Mouse (Mus musculus) MEL (cell line): ENCODE results near the gene Pck1. TPM values are rescaled to one million over a fixed set of nuclear protein-coding genes. Genes with fewer than 3 reads are reported as not detected.

Experiments
- DNase-seq: peaks from one replicate; pipeline ENCODE4 v3.0.0; 2011; ENCODE audit warnings: low read depth, low spot score
- H3K27ac ChIP-seq: 2 replicates; pipeline ENCODE4 v1.5.1; 2012; ENCODE audit warnings: low read depth, mild to moderate bottlenecking, control low read depth, low read length, moderate library complexity; ENCODE audit not compliant: control insufficient read depth
- H3K27me3 ChIP-seq, 2 experiments: fragments of 150-350 bp in 1 of 2; sonication (generic) in 1 of 2; 2 replicates each; pipeline ENCODE4 v1.6.1; 2012; ENCODE audit warnings: low read length in 2 of 2, mild to moderate bottlenecking in 2 of 2, improper control_type of control experiment in 1 of 2, moderate library complexity in 1 of 2; ENCODE audit not compliant: insufficient read depth in 2 of 2, control insufficient read depth in 1 of 2
- H3K36me3 ChIP-seq, 2 experiments: 2 replicates each; pipeline ENCODE4 v1.6.1; 2012 to 2014; ENCODE audit warnings: low read length in 2 of 2, improper control_type of control experiment in 1 of 2, inconsistent platforms in 1 of 2, mild to moderate bottlenecking in 1 of 2; ENCODE audit not compliant: insufficient read depth in 2 of 2, control insufficient read depth in 1 of 2
- H3K4me1 ChIP-seq, 2 experiments: fragments of 150-350 bp in 1 of 2; sonication (generic) in 1 of 2; 2 replicates each; pipeline ENCODE4 v1.6.1; 2012; ENCODE audit warnings: low read length in 2 of 2, improper control_type of control experiment in 1 of 2, mild to moderate bottlenecking in 1 of 2; ENCODE audit not compliant: insufficient read depth in 2 of 2, control insufficient read depth in 1 of 2
- H3K4me3 ChIP-seq, 2 experiments: fragments of 150-350 bp in 1 of 2; sonication (generic) in 1 of 2; 2 replicates each; pipeline ENCODE4 v1.5.1; 2012; ENCODE audit warnings: low read depth in 2 of 2, low read length in 2 of 2, mild to moderate bottlenecking in 2 of 2, moderate library complexity in 2 of 2, control low read depth in 1 of 2, improper control_type of control experiment in 1 of 2; ENCODE audit not compliant: control insufficient read depth in 1 of 2, insufficient read depth in 1 of 2
- H3K79me2 ChIP-seq: 2 replicates; pipeline ENCODE4 v1.6.1; 2012; ENCODE audit warnings: mild to moderate bottlenecking, low read length, moderate library complexity; ENCODE audit not compliant: control insufficient read depth, poor library complexity, insufficient read depth
- H3K9ac ChIP-seq: 2 replicates; pipeline ENCODE4 v1.6.1; 2012; ENCODE audit warnings: low read depth, mild to moderate bottlenecking, control low read depth, low read length, moderate library complexity; ENCODE audit not compliant: control insufficient read depth, poor library complexity, severe bottlenecking
- H3K9me3 ChIP-seq: fragments of 150-350 bp; sonication (generic); replicated peaks from 2 replicates; pipeline ENCODE4 v1.6.1; 2012; ENCODE audit warnings: mild to moderate bottlenecking, low read length, improper control_type of control experiment, moderate library complexity; ENCODE audit not compliant: insufficient read depth
- CHD1 ChIP-seq: IDR thresholded peaks from 2 replicates; pipeline ENCODE4 v1.6.1; 2012; ENCODE audit warnings: low read depth, mild to moderate bottlenecking, inconsistent platforms, low read length, improper control_type of control experiment
- ELF1 ChIP-seq: IDR thresholded peaks from 2 replicates; pipeline ENCODE4 v1.6.1; 2014; ENCODE audit warnings: low read depth, mild to moderate bottlenecking, inconsistent platforms, low read length, improper control_type of control experiment, moderate library complexity
- EP300 ChIP-seq, 2 experiments: IDR thresholded peaks; 2 replicates each; pipeline ENCODE4 v1.6.1; 2011; ENCODE audit warnings: improper control_type of control experiment in 2 of 2, low read length in 2 of 2, low read depth in 1 of 2, mild to moderate bottlenecking in 1 of 2
- ETS1 ChIP-seq: IDR thresholded peaks from 2 replicates; pipeline ENCODE4 v1.6.1; 2012; ENCODE audit warnings: low read depth, mild to moderate bottlenecking, inconsistent platforms, low read length, improper control_type of control experiment, moderate library complexity
- JUND ChIP-seq: IDR thresholded peaks from 2 replicates; pipeline ENCODE4 v1.6.1; 2011; ENCODE audit warnings: low read depth, mild to moderate bottlenecking, improper control_type of control experiment, low read length
- MAFK ChIP-seq: IDR thresholded peaks from 2 replicates; pipeline ENCODE4 v1.6.1; 2011; ENCODE audit warnings: low read depth, mild to moderate bottlenecking, low read length, improper control_type of control experiment, borderline replicate concordance
- MAZ ChIP-seq: IDR thresholded peaks from 2 replicates; pipeline ENCODE4 v1.6.1; 2012; ENCODE audit warnings: low read depth, mild to moderate bottlenecking, inconsistent platforms, low read length, improper control_type of control experiment
- POLR2A ChIP-seq, 2 experiments: IDR thresholded peaks; 2 replicates each; pipeline ENCODE4 v1.6.1; 2011 to 2012; ENCODE audit warnings: low read length in 2 of 2, mild to moderate bottlenecking in 2 of 2, control low read depth in 1 of 2, improper control_type of control experiment in 1 of 2, low read depth in 1 of 2, moderate library complexity in 1 of 2; ENCODE audit not compliant: control insufficient read depth in 1 of 2, insufficient read depth in 1 of 2, poor library complexity in 1 of 2
- POLR2AphosphoS2 ChIP-seq: IDR thresholded peaks from 2 replicates; pipeline ENCODE4 v1.6.1; 2011; ENCODE audit warnings: low read length, improper control_type of control experiment
- POLR2AphosphoS5 ChIP-seq: IDR thresholded peaks from 2 replicates; pipeline ENCODE4 v1.6.1; 2012; ENCODE audit warnings: low read depth, borderline replicate concordance, mild to moderate bottlenecking, inconsistent platforms, low read length, moderate library complexity, mixed read lengths
- SIN3A ChIP-seq: IDR thresholded peaks from 2 replicates; pipeline ENCODE4 v1.6.1; 2012; ENCODE audit warnings: low read length, improper control_type of control experiment, inconsistent platforms
- USF1 ChIP-seq: IDR thresholded peaks from 2 replicates; pipeline ENCODE4 v1.6.1; 2014; ENCODE audit warnings: low read depth, mild to moderate bottlenecking, inconsistent platforms, low read length, improper control_type of control experiment, moderate library complexity
- ZNF384 ChIP-seq: IDR thresholded peaks from 2 replicates; pipeline ENCODE4 v1.6.1; 2012; ENCODE audit warnings: low read depth, mild to moderate bottlenecking, inconsistent platforms, low read length, improper control_type of control experiment
- polyA plus RNA-seq, 2 experiments: library from polyadenylated mRNA; stranded (reverse) in 1 of 2; unstranded in 1 of 2; fragments of >175 nt in 1 of 2; fragments of >200 nt in 1 of 2; gene quantifications; 2 replicates each; pipeline versions ENCODE4 v1.2.1 to v1.2.4; 2012; ENCODE audit warnings: low replicate concordance in 2 of 2, low read depth in 1 of 2; ENCODE audit not compliant: insufficient read length in 2 of 2, insufficient read depth in 1 of 2, missing spikeins in 1 of 2
- total RNA-seq: library from RNA; depleted of rRNA; stranded (reverse); fragments of 300-350 nt; gene quantifications from 2 replicates; pipeline ENCODE4 v1.2.3, GENCODE M21; 2012

Pck1 gene
- total and polyA plus RNA-seq, 3 experiments: not detected

- no peaks in the 10 kb centered on the region for H3K9me3 ChIP-seq
- no peaks in the 10 kb centered on the region for H3K4me1 ChIP-seq
- H3K36me3 ChIP-seq: no peaks in the 10 kb centered on the region
- no peak for DNase-seq
- H3K79me2 ChIP-seq: no peaks in the 10 kb centered on the region
- no peak overlapping the region for H3K9ac ChIP-seq
- no peak overlapping the region for H3K4me3 ChIP-seq
- no peak overlapping the region for H3K27ac ChIP-seq
- H3K27me3 ChIP-seq: no peaks in the 10 kb centered on the region
- no peak for TF ChIP-seq EP300 (IDR thresholded peaks at IDR 0.05; ENCODE audit: low read depth in 1 of 2, low read length in 2 of 2)
These were observed 3.1 kb downstream of the Pck1 start for GRCm38 (mm10) chr2:173155907-173156306.

GRCm38 (mm10) chr2:173156923-173157322 is 4.1 kb downstream of the Pck1 start:
- no peaks in the 10 kb centered on the region for H3K9me3 ChIP-seq
- TF ChIP-seq MAFK: no peak
- no peak for TF ChIP-seq JUND
- TF ChIP-seq MAZ: no peak
- no peak for TF ChIP-seq SIN3A
- no peak for TF ChIP-seq ETS1
- TF ChIP-seq POLR2AphosphoS5: no peak
- TF ChIP-seq ELF1: no peak
- no peak for DNase-seq

DNA sequence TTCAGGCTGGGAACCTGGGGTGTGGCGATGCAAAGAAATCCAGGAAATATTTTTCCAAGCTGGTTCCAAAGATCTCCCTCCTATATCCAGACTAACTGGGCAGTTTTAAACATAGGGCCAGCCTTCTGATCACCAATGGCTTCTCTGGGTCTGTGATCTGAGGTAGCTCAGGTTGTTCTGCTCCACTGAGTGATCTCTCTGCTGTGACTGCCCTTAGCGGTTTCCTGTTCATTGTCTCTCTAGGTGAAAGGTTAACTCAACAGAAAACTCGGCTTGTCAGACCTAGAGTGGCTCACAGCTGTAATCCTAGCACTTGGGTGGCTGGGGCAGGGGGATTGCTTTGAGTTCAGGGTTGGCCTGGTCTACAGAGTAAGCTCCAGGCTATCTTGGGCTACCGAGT is 4.5 kb downstream of the Pck1 start:
- DNase-seq: no peak
- no peak overlapping the region for H3K27ac ChIP-seq
- H3K9ac ChIP-seq: no peak overlapping the region
- TF ChIP-seq USF1 (no peak), ZNF384 (no peak), POLR2A (IDR thresholded peaks at IDR 0.05; ENCODE audit: control insufficient read depth in 1 of 2, insufficient read depth in 1 of 2, low read depth in 1 of 2, low read length in 2 of 2, poor library complexity in 1 of 2) (no peak), POLR2AphosphoS2 (no peak), MAZ (no peak), ELF1 (no peak), CHD1 (no peak)
- H3K4me1 ChIP-seq: no peaks in the 10 kb centered on the region
- no peaks in the 10 kb centered on the region for H3K9me3 ChIP-seq
- H3K27me3 ChIP-seq: no peaks in the 10 kb centered on the region
- H3K36me3 ChIP-seq: no peaks in the 10 kb centered on the region
- H3K79me2 ChIP-seq: no peaks in the 10 kb centered on the region
- H3K4me3 ChIP-seq: no peak overlapping the region

More at GRCm38 (mm10) chr2:173156923-173157322, 4.1 kb downstream of the Pck1 start:
- H3K27ac ChIP-seq: no peak overlapping the region
- no peaks in the 10 kb centered on the region for H3K36me3 ChIP-seq
- no peak overlapping the region for H3K4me3 ChIP-seq
- H3K79me2 ChIP-seq: no peaks in the 10 kb centered on the region
- H3K4me1 ChIP-seq: no peaks in the 10 kb centered on the region
- no peak overlapping the region for H3K9ac ChIP-seq
- no peaks in the 10 kb centered on the region for H3K27me3 ChIP-seq
